Mouse (Mus musculus) left cerebral cortex, postnatal 14 days (tissue): ENCODE measurements around the gene Morn5. TPM values are rescaled to one million over a fixed set of nuclear protein-coding genes. Genes with fewer than 3 reads are reported as not detected.

Source experiments
- DNase-seq, 2 experiments: peaks; one replicate each; pipeline ENCODE4 v3.0.0; 2021 to 2022; ENCODE audit warnings: low spot score in 2 of 2, mixed read lengths in 1 of 2
- intact Hi-C: fragments of 180-260 bp; cut with DNase I; formaldehyde crosslinking; loops from one replicate; pipeline ENCODE4 v1.15.1; 2025
- total RNA-seq, 2 experiments: library from RNA; stranded (reverse); gene quantifications; 2 replicates each; pipeline ENCODE4 v1.2.3; 2021

Morn5 gene
- total RNA-seq, 2 experiments from 2014 or later: 1.3 to 1.8 TPM

- DNase-seq: peak; percentile 41 to 42
- intact Hi-C loops: no loop called here
Measured at GRCm38 (mm10) chr2:36053249-36053648, 4.0 kb downstream of the Morn5 start.

DNA sequence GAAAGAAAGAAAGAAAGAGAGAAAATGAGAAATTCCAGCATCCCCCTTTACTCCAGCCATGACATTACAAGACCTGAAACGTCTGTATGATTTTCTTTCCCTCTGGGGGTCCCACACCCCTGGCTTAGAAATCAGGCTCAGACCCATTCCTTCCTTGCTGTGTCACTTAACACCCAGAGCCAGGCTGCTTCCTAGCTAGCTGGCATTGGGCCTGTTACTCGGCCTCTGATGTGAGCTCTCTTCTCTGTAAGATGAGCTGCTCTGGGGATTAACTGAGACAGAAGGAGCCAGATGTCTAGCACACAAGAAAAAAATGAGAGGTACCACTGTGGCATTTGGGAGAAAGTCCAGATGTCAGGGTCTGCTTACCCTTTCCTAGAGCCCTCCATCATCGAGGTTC is 7.0 kb downstream of the Morn5 start:
- DNase-seq: no peak
- intact Hi-C loops: no loop called here

DNA sequence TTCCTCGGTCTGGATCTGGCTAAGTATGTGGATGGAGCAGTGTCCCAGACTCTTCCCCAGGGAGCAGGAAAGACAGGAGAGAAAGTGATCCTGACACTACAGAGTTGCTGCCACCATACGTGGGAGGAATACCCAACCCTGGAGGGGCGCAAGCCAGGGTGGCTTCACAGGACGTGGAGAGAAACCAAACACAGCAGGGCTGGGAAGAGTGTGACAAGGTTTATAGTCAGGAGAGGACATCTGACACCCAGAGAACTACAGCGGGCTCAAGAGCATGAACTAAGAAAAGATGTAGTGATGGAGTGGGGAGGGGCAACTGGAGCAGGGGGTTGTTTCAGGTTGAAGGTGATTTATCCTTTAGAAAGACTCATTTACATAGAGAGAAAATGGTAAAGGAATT is 12.2 kb downstream of the Morn5 start:
- intact Hi-C loops: no loop called here
- DNase-seq: no peak

GRCm38 (mm10) chr2:36067132-36067531 is 17.9 kb downstream of the Morn5 start:
- DNase-seq: no peak
- intact Hi-C loops: no loop called here

DNA sequence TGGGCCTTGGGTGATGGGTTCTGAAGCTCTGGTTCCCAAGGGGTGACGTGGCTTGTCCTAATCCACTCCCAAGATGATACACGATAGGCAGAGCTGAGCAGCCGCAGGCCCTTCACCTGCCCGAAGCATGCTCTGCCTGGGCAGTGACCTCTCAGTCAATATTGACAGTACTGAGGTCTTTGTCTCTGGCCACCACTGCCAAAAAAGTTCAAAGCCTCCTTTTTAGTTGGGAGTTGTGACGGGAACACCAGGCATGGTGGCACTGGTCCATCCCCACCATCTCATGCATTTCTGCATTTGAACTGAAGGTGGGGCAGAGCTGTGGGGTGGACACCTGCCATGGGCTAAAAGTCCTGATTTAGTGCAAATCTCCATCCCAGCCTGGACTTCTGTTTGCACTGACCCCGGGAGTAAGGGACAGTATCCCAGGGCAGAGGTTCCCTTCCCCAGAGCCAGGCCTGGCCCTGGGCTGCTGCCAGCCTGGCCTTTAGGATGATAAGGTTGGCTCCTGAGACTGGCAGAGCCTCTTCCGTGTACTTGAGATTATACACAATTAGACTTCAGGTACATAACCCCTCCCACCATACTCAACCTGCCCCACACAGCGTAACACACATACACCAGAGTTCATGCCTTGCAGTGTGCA is 22.5 kb downstream of the Morn5 start:
- DNase-seq: no peak
- intact Hi-C loops: no loop called here

DNA sequence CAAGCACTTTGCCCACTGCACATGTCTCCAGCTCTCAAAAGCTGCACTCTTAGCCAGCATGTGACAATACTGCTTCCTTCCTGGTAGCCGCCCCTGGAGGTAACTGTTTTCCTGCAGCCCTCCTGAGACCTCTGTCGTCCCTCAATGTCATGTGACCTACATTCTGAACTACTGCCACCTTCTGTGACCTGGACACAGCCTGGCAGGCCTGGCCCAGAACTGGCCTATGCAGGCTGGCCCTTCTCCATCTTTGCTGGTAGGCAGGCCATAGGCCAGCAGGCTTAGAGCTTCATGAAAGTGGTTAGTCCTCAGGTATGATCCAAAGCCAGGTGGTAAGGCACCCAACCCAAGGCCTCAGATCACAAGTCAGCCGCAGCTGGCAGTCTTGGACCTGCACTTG is 24.5 kb downstream of the Morn5 start:
- intact Hi-C loops: no loop called here
- DNase-seq: no peak

- no peak for DNase-seq
- intact Hi-C loops: no loop called here
Measured at GRCm38 (mm10) chr2:36075210-36075609, 26.0 kb downstream of the Morn5 start.

DNA sequence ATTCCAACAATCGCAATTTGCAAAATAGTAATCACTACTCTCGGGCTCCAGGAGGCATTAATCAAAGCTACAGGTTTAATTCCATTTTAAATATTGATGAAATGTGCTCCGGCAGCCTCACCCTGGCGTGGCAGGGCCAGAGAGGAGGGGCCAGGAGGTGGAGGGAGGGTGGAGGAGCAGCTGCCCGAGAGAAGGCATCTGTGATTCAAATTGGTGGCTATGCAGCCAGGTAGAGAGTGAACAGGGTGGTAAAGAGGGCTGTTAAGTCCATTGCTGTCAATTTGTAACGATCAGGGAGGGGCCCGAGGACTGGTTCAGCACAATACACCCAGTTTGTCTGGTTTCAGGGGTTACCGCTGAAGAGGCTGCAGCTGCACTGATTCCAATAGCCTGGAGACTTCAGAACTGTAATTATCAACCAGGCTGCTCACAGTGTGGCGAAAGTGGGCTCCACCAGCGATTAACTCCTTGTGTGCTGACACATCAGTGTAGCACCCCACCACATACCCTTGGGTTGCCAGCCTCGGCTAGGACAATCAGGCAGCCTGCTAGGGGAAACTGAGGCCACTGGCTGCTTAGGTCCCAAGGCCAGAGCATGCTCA is 28.0 kb downstream of the Morn5 start:
- intact Hi-C loops: no loop called here
- no peak for DNase-seq

GRCm38 (mm10) chr2:36081446-36081845 is 32.2 kb downstream of the Morn5 start:
- intact Hi-C loops: no loop called here
- no peak for DNase-seq

GRCm38 (mm10) chr2:36082802-36083580 is 33.7 kb downstream of the Morn5 start:
- no peak for DNase-seq
- intact Hi-C loops: no loop called here

DNA sequence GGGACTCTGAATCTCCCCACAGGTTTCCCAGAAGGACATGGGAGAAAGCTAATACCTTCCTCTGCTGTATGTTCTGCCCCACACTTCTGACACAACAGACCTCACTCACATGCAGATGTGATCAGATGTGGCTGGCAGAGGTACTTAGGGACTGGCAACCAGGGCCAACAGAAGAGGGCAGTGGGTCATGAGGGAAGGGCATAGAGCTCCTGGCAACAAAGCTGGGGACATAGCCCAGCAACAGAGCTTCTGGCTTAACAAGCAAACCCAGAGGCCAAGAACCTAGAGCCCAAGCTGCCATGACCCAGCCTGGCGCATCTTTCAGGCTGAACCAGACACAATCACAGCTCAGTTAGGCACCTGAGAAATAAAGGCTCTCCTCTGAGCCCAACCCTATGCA is 35.8 kb downstream of the Morn5 start:
- DNase-seq: no peak
- intact Hi-C loops: no loop called here

DNA sequence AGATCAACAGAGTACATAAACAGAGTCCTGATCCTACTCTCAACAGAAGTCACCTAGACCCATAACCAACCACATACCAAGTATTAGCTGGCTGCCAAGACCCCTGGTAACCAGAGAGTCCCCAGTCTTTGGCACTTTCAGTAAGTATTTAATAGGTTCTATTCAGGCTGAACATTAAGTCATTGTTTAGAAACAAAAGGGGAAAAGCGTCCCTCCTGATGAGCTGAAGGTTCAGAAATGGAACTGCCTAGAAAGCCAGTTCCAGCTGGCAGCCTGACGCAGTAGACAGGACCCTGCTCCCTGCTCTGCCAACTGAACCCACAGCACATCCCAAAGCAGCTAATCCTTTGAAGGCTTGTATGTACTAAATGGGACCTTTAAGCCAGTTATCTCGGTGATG is 39.9 kb downstream of the Morn5 start:
- intact Hi-C loops: no loop called here

DNA sequence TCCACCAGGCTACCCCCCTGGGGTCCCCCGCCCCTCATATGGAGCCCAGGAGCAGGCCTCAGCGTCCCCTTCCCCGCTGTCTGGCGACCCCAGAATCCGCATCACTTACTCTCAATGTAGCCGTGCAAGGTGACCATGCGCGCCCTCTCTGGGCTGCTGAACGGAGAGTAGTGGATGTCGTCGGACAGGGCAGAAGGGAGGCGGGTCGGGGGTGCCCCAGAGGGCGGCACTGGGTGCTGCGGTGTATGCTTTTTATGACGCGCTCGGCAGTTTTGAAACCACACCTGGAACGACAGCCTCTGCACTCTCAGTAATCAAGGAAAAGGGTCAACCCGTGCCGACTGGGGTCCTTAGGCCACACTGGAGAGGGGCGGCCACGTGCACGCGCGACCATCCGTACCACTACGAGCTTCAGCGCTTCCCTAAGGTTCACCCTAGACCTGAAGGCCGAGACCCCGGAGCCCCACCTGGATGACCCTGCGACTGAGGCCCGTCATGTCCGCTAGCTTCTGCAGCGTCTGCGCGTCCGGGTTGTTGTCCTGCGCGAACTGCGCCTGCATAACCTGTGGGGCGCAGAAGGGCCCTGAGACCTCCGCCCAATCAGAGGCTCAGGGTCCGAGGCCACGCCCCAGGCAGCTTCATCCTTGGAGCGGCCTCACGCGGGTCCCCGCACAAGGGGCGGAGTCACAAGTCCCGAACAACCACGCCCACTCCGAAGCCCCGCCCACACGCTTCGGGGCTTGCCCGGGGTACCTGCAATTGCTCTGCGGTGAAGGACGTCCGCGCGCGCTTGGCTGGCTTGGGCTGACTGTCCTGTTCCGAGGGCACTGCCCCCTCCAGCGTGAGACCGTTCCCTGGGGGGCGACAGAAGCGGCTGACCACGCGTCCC is 41.8 kb downstream of the Morn5 start:
- DNase-seq: peak in 1 of 2 experiments; percentile 27
- intact Hi-C loops: loop anchor here (5.0 kb wide), 1 partner anchor 79 kb away; no protein-coding TSS in a partner anchor

More for the DNA sequence above, 39.9 kb downstream of the Morn5 start:
- no peak for DNase-seq

DNA sequence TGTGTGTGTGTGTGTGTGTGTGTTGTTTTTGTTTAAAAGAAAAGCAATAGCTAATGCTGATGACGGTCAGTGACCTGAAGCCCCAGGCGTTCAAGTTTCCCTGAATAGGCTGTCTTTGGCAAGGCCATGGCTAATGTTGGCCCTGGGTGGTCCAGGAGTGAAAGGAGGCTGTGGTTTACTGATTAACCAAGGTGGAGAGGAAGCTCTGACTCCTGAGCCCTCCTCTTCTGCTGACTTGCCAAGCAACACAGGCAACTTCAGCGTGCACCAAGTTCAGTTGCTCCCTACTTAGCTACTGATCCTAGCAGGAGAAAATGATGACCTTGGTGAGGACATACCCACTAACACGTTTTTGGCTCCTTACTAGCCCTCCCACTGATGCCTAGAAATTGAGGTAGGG is 43.5 kb downstream of the Morn5 start:
- no peak for DNase-seq
- intact Hi-C loops: loop anchor here (5.0 kb wide), 1 partner anchor 80 kb away; no protein-coding TSS in a partner anchor

DNA sequence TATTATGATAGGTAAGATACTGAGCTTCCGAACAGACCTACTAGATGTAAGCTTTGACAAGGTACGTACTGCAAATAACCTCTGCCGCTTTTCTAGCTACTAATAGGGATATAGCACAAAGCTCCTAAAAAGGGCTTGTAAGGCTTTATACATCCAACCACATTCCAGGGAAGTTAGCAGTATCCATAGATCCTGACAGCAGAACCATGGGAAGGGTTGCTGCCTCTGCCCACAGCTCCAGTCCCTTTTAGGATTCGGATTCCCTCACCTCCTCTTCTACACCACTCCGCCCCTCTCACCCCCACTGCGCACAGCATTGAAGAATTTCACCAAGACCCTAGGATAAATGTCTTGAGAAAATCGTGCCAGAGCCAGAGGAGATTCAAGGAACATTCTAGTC is 44.0 kb downstream of the Morn5 start:
- intact Hi-C loops: loop anchor here (5.0 kb wide), 1 partner anchor 81 kb away; no protein-coding TSS in a partner anchor
- no peak for DNase-seq

DNA sequence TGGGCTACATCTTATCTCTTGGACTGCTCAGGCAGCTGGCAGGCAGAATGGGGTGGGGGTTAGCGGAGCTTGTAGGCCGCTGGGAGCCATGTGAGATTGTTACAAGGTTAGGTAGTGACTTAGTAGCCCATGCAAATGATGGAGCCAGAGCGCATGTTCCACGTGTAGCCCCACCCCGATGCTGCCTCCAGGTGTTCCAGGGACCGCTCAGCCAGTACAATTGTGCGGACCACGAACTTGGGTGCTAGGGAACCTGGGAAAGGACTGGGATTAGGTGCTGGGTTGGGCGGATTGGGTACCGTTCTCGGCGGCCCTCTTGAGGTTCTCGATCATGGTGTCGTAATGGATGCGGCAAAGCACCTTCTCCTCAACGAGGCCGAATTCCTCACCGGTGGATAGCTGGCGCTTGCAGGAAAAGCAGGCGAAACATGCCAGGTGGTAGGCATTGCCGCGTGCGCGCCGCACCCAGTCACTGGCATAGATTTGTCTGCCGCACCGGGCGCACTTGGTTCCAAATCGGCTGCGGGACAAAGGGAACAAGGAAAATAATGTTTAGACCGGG is 44.7 kb downstream of the Morn5 start:
- DNase-seq: no peak
- intact Hi-C loops: loop anchor here (5.0 kb wide), 1 partner anchor 82 kb away; no protein-coding TSS in a partner anchor

GRCm38 (mm10) chr2:36097129-36097815 is 48.0 kb downstream of the Morn5 start:
- intact Hi-C loops: no loop called here

GRCm38 (mm10) chr2:36098021-36098420 is 48.8 kb downstream of the Morn5 start:
- DNase-seq: no peak
- intact Hi-C loops: no loop called here

More at GRCm38 (mm10) chr2:36097129-36097815, 48.0 kb downstream of the Morn5 start:
- no peak for DNase-seq

- intact Hi-C loops: no loop called here
- no peak for DNase-seq
Measured at GRCm38 (mm10) chr2:36099739-36100138, 50.5 kb downstream of the Morn5 start.
